Mouse (Mus musculus) hindlimb bud, embryonic 11.5 days (tissue): ENCODE data around the gene Gm49388.

Experiments used
- DNase-seq: peaks from one replicate; pipeline ENCODE4 v3.0.0-alpha.2; 2012; ENCODE audit warnings: low read depth, low spot score; ENCODE audit errors: extremely low spot score

The Gm49388 gene

GRCm38 (mm10) chr7:127785308-127785707, at the start of gene Gm49388:
TSS of gene Gm49388 (plus strand) at chr7:127785608.
- DNase-seq: no peak

GRCm38 (mm10) chr7:127744366-127745045, 40.9 kb upstream of the Gm49388 start, which contains the start of gene Fbxl19:
TSS of gene Fbxl19 (plus strand) at chr7:127744543.
- peak; percentile 41 for DNase-seq

- peak; percentile 95 for DNase-seq
These were observed 40.2 kb upstream of the Gm49388 start for GRCm38 (mm10) chr7:127745251-127745651.

GRCm38 (mm10) chr7:127745652-127746493, 39.5 kb upstream of the Gm49388 start:
- peak; percentile 99 for DNase-seq

GRCm38 (mm10) chr7:127746494-127747491, 38.6 kb upstream of the Gm49388 start:
- DNase-seq: no peak

- DNase-seq: no peak
These were observed 37.7 kb upstream of the Gm49388 start for GRCm38 (mm10) chr7:127747559-127748234.

GRCm38 (mm10) chr7:127748235-127748560, 37.2 kb upstream of the Gm49388 start:
- no peak for DNase-seq

- DNase-seq: no peak
These were observed 35.0 kb upstream of the Gm49388 start for GRCm38 (mm10) chr7:127750131-127751127.

GRCm38 (mm10) chr7:127751619-127752018, 33.8 kb upstream of the Gm49388 start:
- no peak for DNase-seq

- no peak for DNase-seq
These were observed 33.3 kb upstream of the Gm49388 start for GRCm38 (mm10) chr7:127752069-127752468.

- no peak for DNase-seq
These were observed 32.2 kb upstream of the Gm49388 start for GRCm38 (mm10) chr7:127753158-127753557.

- no peak for DNase-seq
These were observed 31.7 kb upstream of the Gm49388 start for GRCm38 (mm10) chr7:127753741-127754140.

GRCm38 (mm10) chr7:127759716-127760115, 25.7 kb upstream of the Gm49388 start:
- DNase-seq: no peak

GRCm38 (mm10) chr7:127760478-127760877, 24.9 kb upstream of the Gm49388 start:
- DNase-seq: no peak

- no peak for DNase-seq
These were observed 24.4 kb upstream of the Gm49388 start for GRCm38 (mm10) chr7:127761026-127761425.

GRCm38 (mm10) chr7:127763642-127764041, 21.8 kb upstream of the Gm49388 start:
- no peak for DNase-seq

- no peak for DNase-seq
These were observed 19.7 kb upstream of the Gm49388 start for GRCm38 (mm10) chr7:127765756-127766155.

- DNase-seq: no peak
These were observed 18.4 kb upstream of the Gm49388 start for GRCm38 (mm10) chr7:127766851-127767609.
